Mouse (Mus musculus) gastrocnemius, postnatal 10 days (tissue): ENCODE data around the gene Spock1. TPM values are rescaled to one million over a fixed set of nuclear protein-coding genes. Genes with fewer than 3 reads are reported as not detected.

ENCODE experiments used
- DNase-seq: peaks from one replicate; pipeline ENCODE4 v3.0.0; 2021; ENCODE audit warnings: mixed read lengths
- total RNA-seq, 2 experiments: library from RNA; stranded (reverse); gene quantifications; 2 replicates each; pipeline ENCODE4 v1.2.3; 2021

Gene Spock1
- total RNA-seq, 2 experiments from 2014 or later: 0.84 to 0.85 TPM

DNA sequence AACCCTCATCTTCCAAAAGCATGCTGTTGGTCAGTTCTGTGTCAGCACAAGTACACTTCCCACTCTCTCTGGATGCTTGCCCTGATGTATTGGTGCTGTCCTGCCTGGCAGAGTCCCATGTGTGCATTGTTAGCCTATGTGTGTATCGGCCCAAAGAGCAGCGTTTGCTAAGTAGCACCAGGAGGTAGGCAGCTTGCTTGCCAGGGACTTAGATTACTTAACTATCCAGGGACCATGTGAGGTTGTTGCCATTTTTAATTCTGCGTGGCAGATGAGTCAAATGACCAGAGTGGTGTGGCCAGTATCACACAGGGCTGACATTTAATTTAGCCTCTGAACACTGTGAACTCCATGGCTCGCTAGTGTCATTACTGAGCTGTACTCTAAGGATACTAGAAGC lies 256.9 kb downstream of the Spock1 start:
- no peak for DNase-seq

DNA sequence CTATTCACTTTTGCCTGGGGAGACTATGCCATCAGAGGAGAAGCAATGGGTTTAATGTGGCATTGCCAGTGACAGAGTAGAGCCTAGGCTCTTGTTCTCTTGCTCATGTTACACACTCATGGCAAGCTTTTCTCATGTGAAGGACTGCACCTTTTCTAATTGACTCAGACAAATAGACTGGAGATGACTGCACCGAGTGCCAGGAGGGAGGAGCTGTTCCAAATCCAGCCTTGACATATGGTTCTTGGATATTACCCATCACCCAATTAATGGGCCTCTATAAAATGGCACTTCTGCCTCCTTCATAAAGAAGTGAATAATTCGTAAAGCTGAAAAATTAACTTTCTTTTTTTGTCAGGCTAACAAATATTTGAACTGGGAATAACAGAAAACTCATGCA lies 259.3 kb downstream of the Spock1 start:
- DNase-seq: no peak

DNA sequence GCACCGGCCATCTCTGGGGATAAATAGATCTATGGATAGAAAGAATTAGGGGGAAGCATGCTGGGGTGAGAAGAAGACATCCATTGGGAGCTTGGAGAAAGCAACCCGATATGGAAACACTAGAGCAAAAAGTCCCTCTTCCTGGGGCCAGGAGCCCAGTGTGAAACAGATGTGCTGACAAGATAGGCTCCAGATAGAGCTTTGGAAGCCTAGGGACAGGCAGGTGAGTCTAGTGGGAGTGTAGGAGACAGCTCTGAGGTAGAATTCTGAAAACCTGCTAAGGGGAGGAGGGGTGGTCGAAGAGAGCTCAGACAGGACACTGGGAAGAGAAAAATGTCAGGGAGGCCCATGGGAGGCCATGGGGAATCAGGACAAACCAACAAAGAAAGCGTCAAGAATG lies 260.7 kb downstream of the Spock1 start:
- no peak for DNase-seq

DNA sequence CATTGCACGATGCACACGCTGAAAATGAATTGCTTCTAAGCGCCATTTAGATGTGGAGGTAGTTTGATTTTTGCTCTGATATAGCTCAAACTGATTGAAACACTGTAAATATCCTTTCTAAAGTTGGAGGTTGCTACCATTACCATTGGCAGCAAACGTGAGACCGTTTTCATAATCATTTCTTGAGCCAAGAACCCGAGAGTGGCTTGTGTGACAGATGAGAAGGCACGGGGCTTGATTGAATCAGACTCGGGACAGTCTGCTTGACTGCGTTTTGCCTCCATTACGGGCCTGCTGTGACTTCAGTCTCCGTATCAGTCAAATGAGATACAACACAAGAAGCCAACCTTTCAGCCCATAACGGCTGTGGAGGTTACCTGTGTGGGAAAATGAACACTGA lies 265.1 kb downstream of the Spock1 start:
- DNase-seq: no peak

DNA sequence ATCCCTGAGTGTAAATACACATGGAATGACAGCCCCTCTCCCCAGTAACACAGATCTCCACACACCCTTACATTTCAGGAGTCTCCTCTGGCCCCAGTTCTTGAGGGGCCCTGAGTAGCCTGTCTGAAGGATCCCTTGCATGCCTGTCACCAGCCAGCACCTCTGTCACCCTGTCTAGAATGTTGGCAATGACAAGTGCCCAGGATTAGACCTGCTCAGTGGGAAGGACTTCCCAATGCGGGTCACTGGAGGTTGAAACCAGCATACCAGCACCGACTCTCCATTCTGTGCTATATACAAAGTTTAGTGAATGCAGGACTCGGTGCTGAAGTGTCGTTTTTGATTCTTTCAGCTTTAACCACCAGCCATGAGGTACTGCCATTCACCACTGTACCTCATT lies 266.5 kb downstream of the Spock1 start:
- no peak for DNase-seq

DNA sequence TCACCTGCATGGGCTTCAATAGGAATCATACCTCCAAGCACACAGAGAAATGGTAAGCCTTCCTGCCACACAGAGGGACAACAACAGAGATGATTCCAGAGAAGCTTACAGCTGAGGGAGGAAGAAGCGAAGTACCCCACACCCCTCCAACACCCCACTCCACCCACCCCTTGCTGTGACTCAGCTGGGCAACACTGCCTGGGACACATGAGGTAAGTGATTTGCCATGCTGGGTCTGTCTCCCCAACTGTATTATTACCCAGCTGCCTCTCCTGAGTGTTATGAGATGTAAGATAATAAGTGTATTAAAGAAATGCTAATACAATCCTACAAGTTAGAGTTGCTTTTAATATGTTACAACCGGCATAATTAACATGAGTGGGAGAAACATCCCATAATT lies 267.2 kb downstream of the Spock1 start:
- no peak for DNase-seq

DNA sequence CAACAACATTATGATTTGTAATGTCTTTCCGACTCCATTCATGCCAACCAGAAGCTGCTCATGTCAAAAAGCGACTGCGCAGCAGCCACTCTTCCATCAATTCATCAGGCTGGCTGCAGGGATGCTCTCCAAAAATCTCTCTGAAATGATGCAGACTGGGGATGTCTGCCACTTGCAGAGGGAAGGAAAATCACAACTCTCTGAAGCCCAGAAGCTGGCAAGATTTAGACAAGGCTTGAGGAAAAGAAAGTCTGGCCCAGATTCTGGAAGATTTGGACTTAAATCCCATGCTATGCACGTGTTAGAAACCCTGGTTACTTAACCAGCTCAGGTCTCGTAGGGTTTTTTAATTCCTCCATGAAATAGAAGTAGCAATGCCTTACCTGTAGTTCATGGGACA lies 269.3 kb downstream of the Spock1 start:
- DNase-seq: no peak

DNA sequence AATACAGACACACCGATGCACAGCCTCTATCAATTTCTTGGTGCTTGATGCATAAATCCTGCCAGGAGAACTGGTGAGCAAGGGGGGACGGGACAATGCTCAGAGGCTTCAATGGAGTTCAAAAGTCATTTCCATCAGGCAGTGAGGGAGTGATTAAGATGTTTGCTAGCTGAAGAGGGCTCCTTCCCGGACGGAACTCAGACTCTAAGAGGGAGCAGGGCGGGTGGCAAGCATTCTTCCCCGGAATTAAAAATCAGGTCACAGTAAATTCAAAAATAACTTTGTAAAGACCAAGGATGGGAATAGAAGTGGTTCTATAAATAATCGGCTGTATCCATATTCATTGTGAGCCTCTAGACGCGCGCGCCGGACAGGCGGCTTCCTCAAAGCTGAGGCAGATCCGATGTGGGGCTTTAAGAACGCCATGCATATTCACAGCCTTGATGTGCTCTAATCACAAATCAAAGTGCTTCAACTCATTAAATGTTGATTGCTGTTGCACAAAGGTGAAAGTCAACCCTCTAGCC lies 270.5 kb downstream of the Spock1 start:
- DNase-seq: no peak

DNA sequence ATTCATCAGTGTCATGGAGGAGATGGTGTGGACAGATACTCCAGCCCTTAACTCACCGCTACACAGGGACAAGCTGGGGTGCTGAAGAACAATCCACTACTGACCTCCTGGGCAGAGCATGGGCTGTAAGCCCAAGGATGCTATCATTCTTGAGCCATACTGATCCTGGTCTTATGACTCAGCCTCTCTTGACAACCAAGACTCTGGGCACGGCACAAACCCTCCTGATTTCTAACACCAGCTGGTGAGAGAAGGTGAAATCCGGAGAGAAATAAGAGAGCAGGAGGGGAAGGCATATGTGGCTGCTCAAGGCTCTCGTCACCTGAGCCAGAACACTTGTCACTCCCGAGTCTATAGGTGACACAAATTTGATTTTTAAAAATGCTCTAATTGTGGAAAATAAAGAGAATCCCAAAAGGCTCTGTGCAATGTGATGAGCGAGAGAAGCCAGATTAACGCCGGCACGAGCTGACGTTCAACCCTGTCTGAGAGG lies 271.0 kb downstream of the Spock1 start:
- DNase-seq: no peak

DNA sequence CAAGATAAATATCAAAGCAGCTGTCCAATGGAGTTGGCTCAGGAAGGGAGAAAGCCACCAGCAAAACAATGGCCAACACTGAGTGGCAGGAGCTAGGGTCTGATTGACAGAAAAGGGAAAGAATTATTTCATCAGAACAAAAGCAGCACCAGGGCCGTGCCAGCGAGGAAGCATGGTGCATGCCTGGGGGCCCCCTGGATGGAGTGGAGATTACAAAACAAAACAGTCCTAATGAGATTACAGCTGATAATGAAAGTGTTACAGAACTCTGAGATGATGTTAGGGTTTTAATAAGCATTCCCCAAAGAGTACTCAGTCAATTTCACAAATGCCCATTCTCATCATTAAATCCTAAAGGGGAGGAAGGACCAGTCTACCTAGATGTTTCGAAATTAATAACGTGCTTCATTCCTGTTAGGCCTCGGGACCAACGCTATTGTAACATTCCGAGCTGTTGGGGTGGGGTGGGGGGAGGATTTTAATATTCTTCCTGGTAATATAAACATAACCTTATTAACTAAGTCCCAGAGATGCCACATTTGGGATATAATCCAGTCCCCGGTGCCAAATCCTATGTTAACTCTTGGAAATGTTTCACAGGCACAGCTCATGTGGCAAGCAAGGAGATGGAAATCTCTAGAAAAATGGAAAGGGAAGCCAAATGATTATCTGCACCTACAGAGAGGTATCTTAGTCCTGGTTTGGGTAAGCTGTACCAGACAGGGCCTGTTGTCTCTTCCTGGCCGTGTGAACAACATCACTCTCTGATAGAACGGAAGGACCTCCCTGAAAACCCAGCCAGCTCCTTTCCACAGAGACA lies 271.7 kb downstream of the Spock1 start:
- no peak for DNase-seq

DNA sequence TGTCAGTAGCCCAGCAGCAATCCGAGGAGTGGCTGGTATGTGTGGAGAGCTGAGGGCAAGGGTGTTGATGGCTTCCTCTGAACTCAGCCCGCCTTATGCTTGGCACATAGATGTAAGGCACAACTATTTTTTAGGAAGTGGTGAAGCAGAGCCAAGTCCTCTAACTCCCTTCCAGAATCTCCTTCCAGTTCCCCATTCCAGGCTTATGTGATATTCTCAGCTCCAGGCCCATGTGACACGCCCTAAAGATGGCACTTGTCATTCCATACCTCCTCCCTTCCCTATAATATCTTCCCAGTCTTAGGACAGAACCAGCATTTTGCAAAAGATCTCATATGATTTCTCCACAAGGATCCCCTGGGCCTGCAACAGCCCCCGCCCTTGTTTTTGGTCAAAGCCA lies 277.6 kb downstream of the Spock1 start:
- no peak for DNase-seq

DNA sequence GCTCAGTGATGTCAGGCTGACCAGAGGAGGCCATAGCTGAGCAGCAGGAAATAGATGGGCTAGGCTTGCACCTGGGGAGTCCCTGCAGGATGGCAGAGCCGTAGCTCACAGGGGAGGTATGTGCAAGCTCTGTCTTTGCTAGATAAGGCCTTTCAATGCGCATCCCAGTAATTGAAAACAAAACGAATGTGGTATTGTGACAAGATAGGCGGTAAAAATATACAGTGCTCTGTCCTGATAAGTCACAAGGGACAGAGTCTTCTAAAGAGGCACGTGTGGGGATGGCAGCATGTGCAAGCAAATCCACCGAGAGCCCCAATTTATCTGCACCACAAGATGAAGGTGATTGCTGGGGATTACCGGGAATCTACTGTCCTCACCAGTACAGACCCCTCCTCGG lies 279.9 kb downstream of the Spock1 start:
- DNase-seq: no peak

DNA sequence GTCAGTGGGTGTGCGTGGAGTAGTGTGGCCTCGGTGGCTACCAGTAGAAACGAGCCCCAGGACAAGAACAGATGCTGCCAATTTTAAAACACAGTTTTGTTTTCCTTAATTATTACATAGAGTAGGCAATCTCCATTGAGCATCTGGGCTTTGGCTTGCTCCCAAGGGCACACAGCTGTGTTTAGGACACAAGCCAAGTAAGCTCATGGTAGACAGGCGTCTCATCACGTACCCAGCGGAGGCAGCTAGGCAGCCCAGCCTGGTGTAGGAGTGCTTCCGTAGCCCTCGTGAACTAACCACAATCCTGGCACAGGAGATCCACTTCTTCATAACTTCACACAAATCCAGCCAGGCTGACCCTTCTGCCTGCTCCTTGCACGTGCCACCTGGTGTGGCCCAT lies 281.7 kb downstream of the Spock1 start:
- DNase-seq: no peak

DNA sequence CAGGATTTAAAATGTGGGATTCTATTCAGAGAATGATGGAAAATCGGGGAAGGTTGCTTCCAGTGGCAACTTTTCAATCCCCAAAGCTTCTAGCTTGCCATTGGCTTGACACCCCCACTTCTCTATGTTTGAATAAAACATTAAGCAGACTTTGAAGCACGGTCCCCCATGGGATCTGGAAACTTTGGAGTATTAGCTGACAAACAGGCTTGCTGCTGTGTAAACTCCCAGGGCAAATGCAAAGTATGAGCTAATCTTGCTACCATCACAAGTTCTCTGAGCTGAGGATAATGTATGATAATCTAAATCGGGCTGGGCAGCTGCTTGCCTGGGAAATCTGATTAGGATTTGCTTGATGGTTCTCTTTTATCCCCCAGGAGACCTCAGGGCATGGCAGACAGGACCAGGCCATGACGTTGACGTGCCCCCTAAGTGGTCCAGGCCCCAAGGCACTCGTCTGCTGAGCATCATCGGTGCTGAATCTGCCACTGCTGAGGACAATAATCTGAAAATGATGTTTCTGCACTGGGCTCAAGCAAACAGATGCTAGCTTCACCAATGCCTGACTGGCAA lies 284.1 kb downstream of the Spock1 start:
- DNase-seq: no peak

DNA sequence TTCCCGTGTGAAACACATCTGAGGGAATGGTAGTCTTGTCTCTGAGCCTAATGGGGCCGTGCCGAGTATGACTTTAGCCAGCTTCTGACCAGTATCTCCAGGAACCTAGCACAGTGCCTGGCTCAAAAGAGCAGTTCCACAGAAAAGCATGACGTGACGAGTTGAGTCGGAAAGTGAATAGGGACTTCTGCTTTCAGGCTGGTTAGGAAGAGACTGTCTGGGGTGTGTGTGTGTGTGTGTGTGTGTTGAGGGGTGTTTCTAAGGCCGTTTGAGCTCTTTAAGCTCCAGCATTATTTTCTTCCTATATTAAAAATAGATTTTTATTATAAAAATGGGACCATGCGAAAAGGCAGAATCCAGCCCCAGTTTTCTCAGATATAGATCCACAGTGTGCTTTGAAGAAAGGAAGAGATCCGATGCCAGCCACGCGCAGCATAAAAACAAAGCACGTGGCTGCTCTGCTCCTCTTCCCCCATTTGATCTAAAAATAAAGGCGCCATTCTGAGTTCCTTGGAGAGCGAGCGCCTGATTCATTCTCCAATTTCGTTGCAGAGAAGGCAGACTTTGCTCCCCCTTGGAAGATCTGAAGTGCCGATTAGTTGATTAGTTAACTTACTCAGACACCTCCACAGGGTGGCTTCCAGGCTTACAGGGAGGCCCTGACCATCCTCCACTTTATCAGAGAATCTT lies 288.9 kb downstream of the Spock1 start:
- no peak for DNase-seq

DNA sequence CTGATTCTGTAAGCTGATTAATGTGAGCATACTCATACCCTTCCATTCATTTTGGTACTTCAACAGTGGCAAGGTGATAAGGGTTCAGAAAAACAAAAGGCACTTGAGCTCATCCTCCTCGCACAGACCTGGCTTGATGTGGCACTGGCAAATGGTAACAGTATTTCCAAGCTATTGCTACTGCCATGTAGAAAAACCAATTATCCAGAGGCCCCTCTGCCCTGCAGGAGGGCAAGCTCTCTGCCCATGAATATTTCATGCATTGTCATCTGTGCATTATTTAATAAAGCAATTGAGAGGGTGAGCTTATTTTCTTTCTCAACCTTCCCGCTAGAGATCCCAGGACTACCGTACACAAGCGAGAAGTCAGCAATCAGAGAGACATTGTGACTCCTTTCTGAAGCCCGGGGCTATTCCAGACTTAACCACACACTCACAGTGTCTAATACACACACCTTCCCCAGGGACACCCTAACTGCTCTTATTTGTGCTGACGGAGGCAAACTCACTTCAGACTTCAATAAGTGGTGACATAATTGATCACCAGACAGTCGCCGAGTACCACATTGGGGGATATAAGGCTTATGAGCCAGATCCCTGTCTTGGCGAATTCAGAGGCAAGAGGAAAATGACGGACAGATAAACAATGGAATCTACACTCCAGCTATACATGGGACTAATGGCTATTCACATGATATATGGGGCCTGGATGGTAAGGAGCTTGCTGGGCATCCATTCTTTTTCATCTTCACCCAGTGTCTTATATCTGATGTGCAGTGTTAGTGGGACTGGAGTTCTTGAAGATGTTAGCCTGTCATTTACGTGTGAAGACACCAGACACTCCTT lies 296.6 kb downstream of the Spock1 start:
- no peak for DNase-seq

DNA sequence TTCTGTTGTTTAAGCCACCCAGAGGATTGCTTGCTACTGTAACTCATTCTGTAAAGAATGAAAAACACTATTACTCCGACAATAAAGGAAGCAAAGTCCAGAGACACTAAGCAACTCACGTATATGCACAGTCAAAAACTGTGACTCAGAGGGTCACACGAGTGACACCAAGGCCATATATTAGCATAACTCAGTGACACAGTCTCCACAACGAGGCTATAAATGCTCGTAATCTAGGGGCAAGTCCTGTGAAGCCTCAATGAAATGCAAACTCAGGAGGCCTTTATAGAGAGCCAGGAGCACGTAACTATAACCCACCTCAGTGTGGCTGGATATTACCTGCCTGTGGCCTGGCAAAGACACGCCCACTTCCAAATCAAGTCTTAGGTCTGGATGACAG lies 298.2 kb downstream of the Spock1 start:
- no peak for DNase-seq

DNA sequence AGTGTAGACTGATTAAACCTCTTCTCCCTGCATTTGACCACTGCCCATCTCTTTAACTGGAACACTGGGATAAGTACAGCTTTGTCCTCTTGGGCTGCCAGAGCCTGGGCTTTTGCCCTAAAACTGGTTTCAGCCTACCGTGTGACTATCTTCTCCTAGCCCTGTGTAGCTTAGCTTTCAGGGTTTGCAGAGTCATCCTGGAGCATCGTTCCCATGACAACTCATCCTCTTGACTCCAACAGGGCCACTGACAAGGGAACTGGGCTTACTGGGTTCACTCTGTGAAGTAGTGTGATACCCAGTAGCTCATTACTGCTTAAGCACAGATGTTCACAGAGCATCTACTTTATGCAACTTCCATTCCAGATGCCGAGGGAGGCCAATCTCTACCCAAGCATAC lies 303.7 kb downstream of the Spock1 start:
- DNase-seq: no peak

DNA sequence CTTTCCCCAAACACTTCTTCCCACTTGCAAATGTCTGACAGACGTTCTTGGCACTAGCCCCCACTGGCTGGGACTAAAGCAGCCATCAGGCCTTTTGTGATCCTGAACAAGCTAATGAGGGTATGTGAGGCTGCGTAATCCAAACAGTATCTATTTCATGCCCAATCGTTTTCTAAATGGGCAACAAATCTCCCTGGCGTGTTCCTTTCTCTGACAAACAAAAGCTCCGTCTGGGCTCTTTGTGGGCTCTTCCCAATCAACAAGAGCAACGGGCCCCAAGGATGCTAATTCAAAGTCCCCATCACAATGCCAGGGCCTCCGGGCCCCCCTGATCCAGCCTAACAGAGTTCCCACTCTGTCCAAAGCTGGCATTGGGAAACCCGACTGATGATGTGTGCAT lies 304.9 kb downstream of the Spock1 start:
- DNase-seq: no peak

DNA sequence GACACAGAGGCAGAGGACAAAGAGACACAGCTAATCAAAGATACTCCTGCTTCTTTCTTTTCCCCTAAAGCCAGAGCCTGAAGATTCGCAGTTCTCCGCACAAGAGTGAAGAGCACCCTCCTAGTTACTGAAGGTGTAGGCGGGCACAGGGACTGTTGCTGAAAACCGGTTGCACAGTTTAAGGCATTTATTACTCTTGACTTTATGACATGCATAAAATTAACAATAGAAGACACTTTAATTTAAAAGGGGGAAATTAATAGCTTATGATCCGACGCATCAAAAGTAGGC lies 312.4 kb downstream of the Spock1 start:
- no peak for DNase-seq

DNA sequence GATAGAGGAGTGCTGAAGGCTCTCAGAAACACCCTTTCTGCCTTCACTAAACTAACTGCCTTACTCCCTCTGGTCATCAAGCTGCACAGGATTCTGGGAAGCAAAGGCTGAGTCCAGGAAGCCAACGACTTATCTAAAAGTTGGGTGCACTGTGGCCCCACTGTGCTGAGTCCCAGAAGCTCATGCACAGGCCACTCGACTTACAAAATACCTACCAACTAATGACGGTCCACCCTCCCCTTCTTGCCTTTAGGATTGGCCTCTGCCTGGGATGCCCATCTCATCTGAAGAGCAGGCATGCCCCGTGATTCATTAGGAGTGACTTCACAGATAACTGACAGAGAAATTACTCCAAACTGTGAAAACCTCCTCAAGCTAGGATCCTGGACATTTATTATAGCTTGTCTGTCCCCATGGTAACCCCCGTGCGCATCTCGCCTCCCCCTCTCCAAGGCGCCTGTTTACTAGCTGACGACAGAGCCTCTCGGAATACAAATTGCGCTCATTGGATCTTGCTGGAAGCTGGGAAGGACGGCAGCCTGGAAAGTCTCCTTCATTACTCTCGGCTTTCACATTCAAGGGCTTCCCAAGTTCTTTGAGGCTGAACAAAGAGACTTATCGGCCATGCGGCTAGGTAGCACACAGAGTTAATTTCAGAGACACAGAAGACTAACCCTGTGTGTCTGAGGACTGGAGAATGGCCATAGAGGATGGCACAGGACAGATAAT lies 312.9 kb downstream of the Spock1 start:
- DNase-seq: no peak
